Mouse (Mus musculus) limb, embryonic 11.5 days (tissue): ENCODE measurements around the gene Morn1. TPM values are rescaled to one million over a fixed set of nuclear protein-coding genes. Genes with fewer than 3 reads are reported as not detected.
A peak's percentile ranks its signal among the peaks of the same experiment; 100 is the strongest.

ENCODE experiments used
- ATAC-seq: fragments of 200-750 bp; cut with Nextera tagmentation; 2 replicates; pipeline ENCODE4 v1.8.0; 2017; ENCODE audit warnings: low read depth; ENCODE audit not compliant: insufficient number of reproducible peaks, low FRiP score, low TSS enrichment
- DNase-seq: peaks from one replicate; pipeline ENCODE4 v3.0.0-alpha.2; 2015; ENCODE audit warnings: low spot score
- H3K27ac ChIP-seq: fragments of 300-500 bp; sonication (generic); replicated peaks from 2 replicates; pipeline ENCODE4 v1.5.1; 2014; ENCODE audit warnings: low read depth, mild to moderate bottlenecking, low read length
- H3K27me3 ChIP-seq: fragments of 300-500 bp; sonication (generic); 2 replicates; pipeline ENCODE4 v1.6.1; 2014; ENCODE audit warnings: mild to moderate bottlenecking, low read length, mixed read lengths; ENCODE audit not compliant: control insufficient read depth, insufficient read depth
- H3K36me3 ChIP-seq: fragments of 300-500 bp; sonication (generic); 2 replicates; pipeline ENCODE4 v1.6.1; 2014; ENCODE audit warnings: mild to moderate bottlenecking, low read length, moderate library complexity, mixed read lengths; ENCODE audit not compliant: control insufficient read depth, insufficient read depth
- H3K4me1 ChIP-seq: fragments of 300-500 bp; sonication (generic); 2 replicates; pipeline ENCODE4 v1.6.1; 2014; ENCODE audit warnings: low read length, mixed read lengths; ENCODE audit not compliant: control insufficient read depth, insufficient read depth
- H3K4me2 ChIP-seq: fragments of 300-500 bp; sonication (generic); 2 replicates; pipeline ENCODE4 v1.6.1; 2014; ENCODE audit warnings: low read depth, mild to moderate bottlenecking, moderate library complexity; ENCODE audit not compliant: severe bottlenecking
- H3K4me3 ChIP-seq: fragments of 300-500 bp; sonication (generic); 2 replicates; pipeline ENCODE4 v1.5.1; 2014; ENCODE audit warnings: low read depth, low read length
- H3K9ac ChIP-seq: fragments of 300-500 bp; sonication (generic); 2 replicates; pipeline ENCODE4 v1.6.1; 2014; ENCODE audit warnings: mild to moderate bottlenecking, low read length
- H3K9me3 ChIP-seq: fragments of 300-500 bp; sonication (generic); 2 replicates; pipeline ENCODE4 v1.6.1; 2016; ENCODE audit warnings: low read length; ENCODE audit not compliant: control insufficient read depth
- WGBS: fragments of 180-500 bp; shearing (Covaris S2); extraction: QIAGEN DNeasy Blood & Tissue Kit; methylation state at CpG from one replicate; pipeline ENCODE4 v1.1.7; 2014; 5-methylcytosine and 5-hydroxymethylcytosine counted together
- polyA plus RNA-seq: library from polyadenylated mRNA; unstranded; fragments of >200 nt; fragmentation: Nextera tagmentation; extraction: Ambion mirVana; gene quantifications from 2 replicates; pipeline ENCODE4 v1.2.1, GENCODE M21; 2014

Morn1 gene
- polyA plus RNA-seq, 1 experiment from 2014 or later: 3.5 TPM

DNA sequence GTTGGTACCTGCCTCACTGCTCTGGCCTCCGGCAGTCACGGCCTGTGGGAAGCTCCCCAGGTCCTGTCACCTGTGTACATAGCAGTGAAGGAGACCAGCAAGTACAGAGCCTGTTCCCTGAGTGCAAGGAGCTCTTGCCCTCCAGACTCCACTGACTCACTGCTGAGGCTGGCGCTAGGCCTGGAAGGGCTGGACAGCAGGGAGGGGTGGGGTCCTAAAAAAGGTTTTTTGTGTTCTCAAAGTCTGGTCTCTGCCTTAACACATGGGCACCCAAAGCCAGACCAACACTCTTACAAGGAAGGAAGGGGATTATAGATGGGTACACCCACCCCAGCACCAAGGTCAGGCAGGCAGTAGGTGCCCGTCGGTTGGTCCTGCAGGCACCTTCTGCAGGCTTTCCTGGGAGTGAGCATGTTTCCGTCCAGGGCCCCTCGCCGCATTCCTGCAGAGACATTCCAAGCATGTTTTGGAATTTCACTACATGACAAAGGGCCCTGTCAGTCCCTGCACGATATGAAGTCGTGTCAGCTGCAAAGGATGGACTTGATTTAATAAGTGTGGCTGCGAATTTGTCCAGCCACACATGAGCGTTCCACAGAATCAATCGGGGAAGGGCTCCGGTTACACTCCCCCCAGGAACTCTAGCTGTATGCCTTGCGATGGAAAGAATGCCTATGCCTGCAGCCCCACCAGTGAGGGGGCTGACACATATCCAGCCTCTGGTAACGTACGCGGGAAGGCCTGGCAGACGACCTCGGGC lies 47.5 kb downstream of the Morn1 start:
- ATAC-seq (peak; percentile 44; the same call in 1 of the 2 replicates), DNase-seq (peak; percentile 72)
- peaks cover 42% of the 10 kb centered on the region for H3K4me1 ChIP-seq
- H3K9me3 ChIP-seq: no peaks in the 10 kb centered on the region
- no peaks in the 10 kb centered on the region for H3K36me3 ChIP-seq
- no peak overlapping the region for H3K4me3 ChIP-seq
- H3K27ac ChIP-seq: peak overlapping the region; percentile 77
- WGBS: 15% methylated on average over 20 of the region's 20 CpGs
- H3K27me3 ChIP-seq: no peaks in the 10 kb centered on the region
- H3K9ac ChIP-seq: no peak overlapping the region
- no peak overlapping the region for H3K4me2 ChIP-seq

DNA sequence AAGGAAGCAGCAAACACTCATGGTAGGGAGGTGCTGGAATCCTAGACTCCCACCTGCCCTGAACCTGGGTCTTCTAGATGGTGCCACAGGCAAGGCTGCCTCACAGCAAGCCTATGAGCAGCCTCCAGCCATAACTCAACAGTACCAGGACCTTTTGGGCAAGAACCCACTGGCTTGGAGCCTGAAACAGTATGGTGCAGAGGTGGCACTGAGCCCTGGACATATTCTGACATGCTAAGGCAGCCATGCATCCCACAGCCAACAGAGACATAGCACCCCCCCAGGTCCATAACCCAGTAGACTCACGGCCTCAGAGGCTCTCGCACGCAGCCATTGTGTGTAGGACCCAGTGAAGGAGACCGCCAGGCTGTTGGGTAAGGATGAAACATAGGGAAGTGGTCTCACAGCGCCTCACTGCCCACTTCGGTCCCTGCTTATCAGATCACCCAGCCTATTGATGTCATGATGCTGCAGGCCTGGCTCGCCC lies 48.4 kb downstream of the Morn1 start:
- H3K27ac ChIP-seq: peak overlapping the region; percentile 77; the same call in 1 of the 2 replicates
- DNase-seq: no peak
- 82% methylated on average over 7 of the region's 7 CpGs for WGBS
- H3K36me3 ChIP-seq: no peaks in the 10 kb centered on the region
- H3K4me3 ChIP-seq: no peak overlapping the region
- H3K9me3 ChIP-seq: no peaks in the 10 kb centered on the region
- no peak overlapping the region for H3K4me2 ChIP-seq
- no peak overlapping the region for H3K9ac ChIP-seq
- H3K27me3 ChIP-seq: no peaks in the 10 kb centered on the region
- ATAC-seq: no peak
- peaks cover 42% of the 10 kb centered on the region for H3K4me1 ChIP-seq

DNA sequence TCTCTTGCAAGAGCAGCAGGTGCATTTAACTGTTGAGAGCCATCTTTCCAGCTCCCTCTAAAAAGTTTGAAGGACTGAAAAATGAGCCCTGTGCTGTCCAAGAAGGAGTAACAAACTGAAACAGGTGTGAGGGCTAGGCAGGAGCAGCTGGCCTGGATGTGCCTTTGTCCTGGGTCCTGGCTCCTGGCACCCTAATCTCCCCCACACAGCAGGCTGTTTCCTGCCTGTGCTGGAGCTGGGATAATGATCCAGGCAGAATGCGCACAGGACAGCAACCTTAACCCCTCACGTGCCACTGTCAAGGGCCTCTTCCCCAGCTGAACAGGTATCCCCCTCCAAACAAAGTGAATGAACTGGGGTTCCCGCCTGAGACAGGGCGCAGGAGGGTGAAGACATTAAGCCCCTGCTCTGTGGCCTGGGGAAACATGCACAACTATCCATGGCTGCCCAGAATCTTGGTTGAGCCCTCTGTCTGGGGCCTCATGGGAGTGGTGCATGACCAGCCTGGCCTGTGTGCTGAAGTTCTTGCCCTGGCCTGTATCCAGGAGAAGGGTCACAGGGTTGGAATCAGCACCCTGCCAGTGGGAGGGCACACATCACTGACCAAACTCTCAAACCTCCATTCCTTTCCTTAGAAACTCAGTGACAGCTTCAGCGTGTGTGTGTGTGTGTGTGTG lies 49.7 kb downstream of the Morn1 start:
- no peaks in the 10 kb centered on the region for H3K36me3 ChIP-seq
- ATAC-seq (no peak), DNase-seq (no peak)
- no peak overlapping the region for H3K4me2 ChIP-seq
- WGBS: 51% methylated on average over 5 of the region's 5 CpGs
- peaks cover 49% of the 10 kb centered on the region for H3K4me1 ChIP-seq
- H3K27ac ChIP-seq: peak overlapping the region; percentile 45; the same call in 1 of the 2 replicates
- no peaks in the 10 kb centered on the region for H3K27me3 ChIP-seq
- no peaks in the 10 kb centered on the region for H3K9me3 ChIP-seq
- no peak overlapping the region for H3K4me3 ChIP-seq
- no peak overlapping the region for H3K9ac ChIP-seq

DNA sequence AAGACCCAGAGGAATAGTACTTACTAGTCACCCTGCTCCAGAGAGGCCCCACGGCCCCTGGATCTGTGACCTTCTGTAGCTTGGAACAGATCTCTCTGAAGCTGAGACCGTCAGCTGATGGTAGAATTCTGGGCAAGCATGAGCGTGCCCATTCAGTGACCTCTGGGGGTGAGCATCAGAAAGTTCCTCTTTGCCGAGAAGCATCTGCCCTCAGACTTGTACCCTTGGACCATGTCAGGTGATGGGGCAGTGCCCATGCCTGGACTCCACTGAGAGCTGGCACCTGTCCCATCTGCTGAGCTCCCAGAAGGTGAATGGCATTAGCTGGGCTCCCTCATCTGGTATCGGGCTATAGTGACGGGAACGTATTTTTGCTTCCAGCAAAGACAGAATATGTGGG lies 51.5 kb downstream of the Morn1 start:
- H3K4me2 ChIP-seq: no peak overlapping the region
- no peaks in the 10 kb centered on the region for H3K36me3 ChIP-seq
- 86% methylated on average over 7 of the region's 7 CpGs for WGBS
- ATAC-seq: no peak
- no peak for DNase-seq
- no peaks in the 10 kb centered on the region for H3K27me3 ChIP-seq
- H3K9ac ChIP-seq: no peak overlapping the region
- no peak overlapping the region for H3K27ac ChIP-seq
- H3K9me3 ChIP-seq: no peaks in the 10 kb centered on the region
- peaks cover 45% of the 10 kb centered on the region for H3K4me1 ChIP-seq
- no peak overlapping the region for H3K4me3 ChIP-seq

DNA sequence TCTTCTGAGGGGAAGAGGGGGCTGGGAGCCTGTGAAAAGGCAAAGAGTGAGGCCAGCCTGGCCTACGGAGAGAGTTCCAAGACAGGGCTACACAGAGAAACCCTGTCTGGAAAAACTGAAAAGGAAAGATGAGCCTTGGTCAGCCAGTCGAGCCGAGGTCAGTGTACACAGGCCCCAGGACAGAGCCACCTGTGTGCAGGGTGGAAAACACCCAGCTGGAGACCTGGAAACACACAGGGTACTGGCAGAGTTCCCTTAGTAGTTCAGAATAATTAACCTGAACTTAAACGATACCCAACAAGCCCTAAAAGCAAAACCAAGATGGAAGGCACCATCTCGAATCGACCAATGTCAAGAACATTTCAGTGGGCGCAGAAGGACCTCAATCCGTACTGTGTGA lies 52.1 kb downstream of the Morn1 start:
- peaks cover 43% of the 10 kb centered on the region for H3K4me1 ChIP-seq
- no peaks in the 10 kb centered on the region for H3K9me3 ChIP-seq
- 86% methylated on average over 8 of the region's 8 CpGs for WGBS
- H3K27ac ChIP-seq: no peak overlapping the region
- no peaks in the 10 kb centered on the region for H3K27me3 ChIP-seq
- ATAC-seq (no peak), DNase-seq (no peak)
- H3K9ac ChIP-seq: no peak overlapping the region
- H3K4me2 ChIP-seq: no peak overlapping the region
- H3K36me3 ChIP-seq: no peaks in the 10 kb centered on the region
- no peak overlapping the region for H3K4me3 ChIP-seq

DNA sequence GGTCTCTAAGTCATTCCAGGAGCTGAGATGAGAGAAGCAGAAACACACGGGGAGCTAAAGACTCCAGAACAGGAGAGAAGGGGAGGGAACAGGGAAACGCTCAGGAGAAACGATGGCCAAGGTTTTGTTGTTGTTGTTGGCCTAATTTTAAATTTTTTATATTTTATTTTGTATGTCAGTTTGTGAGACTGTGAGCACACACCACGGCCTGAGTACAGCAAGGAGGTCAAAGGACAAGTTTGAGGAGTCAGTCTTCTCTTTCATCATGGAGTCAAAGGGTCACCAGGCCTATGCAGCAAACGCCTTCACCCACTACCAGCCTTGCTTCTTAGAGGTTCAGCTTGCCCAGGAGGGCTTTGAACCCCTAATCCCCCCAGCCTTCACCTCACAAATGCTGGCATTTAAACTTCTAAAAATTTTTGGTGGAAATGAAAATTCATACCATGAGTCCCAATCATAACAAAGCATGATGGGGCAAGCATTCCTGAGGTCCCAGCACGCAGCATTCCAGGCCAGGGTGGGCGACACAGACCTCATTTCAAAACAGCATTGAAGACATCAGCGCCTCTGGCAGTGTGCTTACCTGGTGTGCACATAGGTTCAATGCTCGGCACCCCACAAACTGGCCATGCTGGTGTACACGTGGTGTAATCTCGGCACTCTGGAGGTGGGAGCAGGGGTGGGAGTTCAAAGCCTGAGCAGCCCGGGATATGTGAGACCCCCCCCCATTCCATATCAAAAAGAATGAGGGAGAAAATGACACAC lies 53.1 kb downstream of the Morn1 start:
- Histone ChIP-seq H3K27ac (no peak overlapping the region; the same call in 1 of the 2 replicates), H3K36me3 (no peaks in the 10 kb centered on the region), H3K9ac (no peak overlapping the region), H3K27me3 (no peaks in the 10 kb centered on the region), H3K4me2 (no peak overlapping the region), H3K9me3 (no peaks in the 10 kb centered on the region), H3K4me3 (no peak overlapping the region), H3K4me1 (peaks cover 40% of the 10 kb centered on the region)
- DNase-seq (no peak), ATAC-seq (no peak)
- WGBS: 75% methylated on average over 12 of the region's 12 CpGs

DNA sequence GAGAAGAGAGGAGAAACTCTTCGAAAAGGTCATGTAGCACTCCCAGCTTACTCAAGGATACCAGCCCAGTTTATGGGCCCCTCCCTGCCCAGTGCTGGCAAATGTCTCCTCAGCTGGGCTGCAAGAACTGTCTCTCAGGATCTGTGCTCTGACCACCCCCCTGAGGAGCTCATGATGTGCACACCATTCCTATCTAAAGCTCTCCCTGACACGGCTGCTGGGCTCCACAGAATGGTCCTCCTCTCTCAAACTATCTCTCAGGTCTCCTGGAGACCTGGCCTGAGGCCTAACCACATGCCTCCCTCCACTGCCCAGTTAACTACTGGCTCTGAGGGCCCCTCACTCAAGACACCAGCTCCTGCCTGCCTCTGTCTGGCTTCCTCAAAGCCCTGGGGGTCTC lies 53.8 kb downstream of the Morn1 start:
- WGBS: 56% methylated on average over 2 of the region's 2 CpGs

DNA sequence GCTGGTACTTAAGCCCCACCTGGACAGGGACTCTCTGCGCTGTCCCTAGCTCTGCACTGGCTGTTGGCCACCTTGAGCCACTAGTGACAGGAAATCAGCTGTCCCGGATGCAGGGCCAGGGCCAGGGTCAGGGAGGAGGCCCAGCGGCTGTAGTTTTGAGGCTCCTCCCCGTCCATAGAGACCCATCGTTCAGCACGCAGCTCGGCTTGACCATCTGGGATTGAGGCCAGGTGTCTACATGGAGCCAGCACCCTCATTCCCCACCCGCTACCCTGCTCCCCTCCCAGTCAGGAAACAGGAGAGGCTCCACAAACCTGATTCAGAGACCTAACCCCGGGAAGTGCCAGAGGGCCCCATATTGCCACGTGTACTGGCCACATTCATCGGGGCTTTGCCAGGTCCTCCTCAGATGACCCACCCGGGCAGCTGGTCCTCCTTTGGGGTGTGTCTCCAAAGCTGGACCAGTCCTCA lies 54.5 kb downstream of the Morn1 start:
- 51% methylated on average over 12 of the region's 12 CpGs for whole genome bisulfite sequencing
- 0 out of 2 replicates have a peak overlapping the region, but pooled peaks have one; percentile 21 for H3K27ac ChIP-seq

More for the DNA sequence above, 53.8 kb downstream of the Morn1 start:
- Histone ChIP-seq H3K36me3 (no peaks in the 10 kb centered on the region), H3K4me3 (no peak overlapping the region), H3K9ac (no peak overlapping the region), H3K4me1 (peaks cover 39% of the 10 kb centered on the region), H3K4me2 (no peak overlapping the region), H3K27me3 (no peaks in the 10 kb centered on the region), H3K27ac (0 out of 2 replicates have a peak overlapping the region, but pooled peaks have one; percentile 21), H3K9me3 (no peaks in the 10 kb centered on the region)
- ATAC-seq (no peak), DNase-seq (no peak)

More for the DNA sequence above, 54.5 kb downstream of the Morn1 start:
- Histone ChIP-seq H3K4me1 (peaks cover 37% of the 10 kb centered on the region), H3K4me3 (no peak overlapping the region), H3K9ac (no peak overlapping the region), H3K27me3 (no peaks in the 10 kb centered on the region), H3K4me2 (no peak overlapping the region), H3K9me3 (no peaks in the 10 kb centered on the region), H3K36me3 (no peaks in the 10 kb centered on the region)
- DNase-seq: no peak
- no peak for ATAC-seq
